Mouse (Mus musculus) lung, postnatal 25 days (tissue): Measurements from ENCODE around the gene Fam98a.

Source experiments
- DNase-seq: peaks from one replicate; pipeline ENCODE4 v3.0.0; 2022; ENCODE audit warnings: low spot score

Fam98a gene

DNA sequence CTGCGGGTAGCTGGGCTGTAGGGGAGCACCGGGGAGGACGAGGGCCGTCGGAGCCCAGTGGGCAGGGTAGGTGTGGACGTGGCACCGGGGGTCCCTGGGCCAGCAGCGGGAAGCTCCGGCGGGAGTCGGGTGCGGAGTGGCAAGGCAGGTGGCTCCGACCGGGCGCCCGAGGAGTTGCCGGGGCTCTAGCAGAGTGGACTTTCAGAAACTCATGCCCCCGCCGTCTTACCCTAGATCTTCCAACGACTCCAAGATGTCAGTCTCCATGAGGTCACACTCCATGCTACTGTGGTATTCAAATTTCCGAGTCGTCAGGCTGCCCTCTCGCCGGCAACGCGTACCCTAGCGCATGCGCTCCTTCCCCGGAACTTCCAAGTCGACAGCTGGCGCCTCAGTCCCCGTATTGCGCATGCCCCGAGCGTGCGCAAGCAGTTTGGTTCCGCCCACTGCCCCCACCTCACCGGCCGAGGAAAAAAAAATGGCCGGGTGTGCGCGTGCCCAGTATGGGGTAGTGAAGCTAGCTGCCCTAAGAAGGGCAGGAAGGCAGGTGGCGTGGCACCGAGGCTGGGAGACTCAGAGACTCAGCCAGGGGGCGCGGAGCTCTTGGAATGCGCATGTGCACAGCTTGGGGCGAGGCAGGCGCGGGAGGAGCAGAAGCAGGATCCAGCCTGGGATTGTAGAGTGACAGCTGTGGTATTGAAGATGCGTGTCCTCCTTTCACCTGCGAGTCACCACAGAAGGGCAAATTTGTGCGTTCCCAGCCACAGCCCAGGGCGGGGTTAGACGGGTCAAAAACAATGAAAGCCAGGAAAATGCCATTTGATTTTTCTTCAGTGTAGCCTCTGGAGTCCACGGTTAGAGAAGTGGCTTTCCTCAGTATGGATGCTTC lies at the start of gene Fam98a:
Fam98a (minus strand) TSS at position 435 of the 889 bp plus-strand sequence.
- DNase-seq, result peak; percentile 97

DNA sequence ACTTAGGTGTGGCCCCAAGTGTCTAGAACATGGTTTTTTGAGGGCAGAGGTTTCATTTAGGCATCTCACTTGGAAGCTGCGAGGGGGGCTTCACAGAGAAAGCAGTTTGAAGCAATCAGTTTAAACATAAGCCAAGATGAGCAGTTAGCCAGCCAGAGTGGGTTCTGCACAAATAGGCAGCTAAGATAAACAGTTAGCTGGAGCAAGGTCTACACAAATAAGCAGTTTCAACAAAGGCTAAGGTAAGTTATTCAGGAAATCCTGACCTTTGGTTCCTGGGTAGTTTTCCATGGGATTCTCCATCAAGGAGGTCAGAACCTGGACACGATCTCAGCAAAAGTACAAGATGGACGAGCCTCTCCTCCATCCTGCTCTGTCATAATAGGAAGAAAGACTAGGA lies 46.9 kb upstream of the Fam98a start:
- no peak for DNase-seq

DNA sequence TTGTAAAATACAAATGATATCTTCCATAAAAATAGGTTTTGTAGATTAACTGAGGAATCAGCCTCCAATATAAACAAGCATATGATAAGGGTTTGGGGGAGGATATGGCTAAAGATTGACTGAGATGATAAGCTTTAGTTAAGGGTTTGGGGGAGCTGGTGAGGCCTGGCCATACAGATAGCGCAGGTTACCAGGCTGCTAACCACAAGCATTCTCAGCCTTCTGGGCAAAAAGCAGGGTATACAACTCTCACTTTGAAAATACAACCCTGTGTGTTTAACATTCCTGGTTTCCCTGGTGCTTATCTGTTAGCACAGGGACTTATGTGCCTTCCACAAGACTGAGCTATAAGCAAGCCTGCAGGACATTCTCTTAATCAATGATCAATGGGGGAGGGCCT lies 31.0 kb upstream of the Fam98a start:
- DNase-seq, result no peak

DNA sequence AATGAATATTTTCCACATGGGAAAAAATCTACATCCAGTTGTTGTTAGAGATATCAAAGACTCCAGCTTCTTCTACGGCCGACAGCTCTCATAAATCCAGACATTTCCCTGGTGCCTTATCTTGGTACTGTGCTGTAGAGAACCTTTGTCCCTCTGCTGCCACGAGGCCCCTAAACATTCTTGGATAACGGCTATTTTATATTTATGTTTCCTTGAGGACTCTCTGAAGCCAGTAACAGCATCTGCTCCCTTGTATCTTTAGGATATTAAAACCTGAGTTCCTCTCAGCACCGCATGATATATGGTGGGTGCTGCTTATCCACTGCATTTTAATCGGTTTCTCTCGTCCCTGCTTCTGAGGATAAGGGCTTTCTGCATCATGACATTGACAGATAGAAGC lies 23.9 kb upstream of the Fam98a start:
- DNase-seq, result no peak

DNA sequence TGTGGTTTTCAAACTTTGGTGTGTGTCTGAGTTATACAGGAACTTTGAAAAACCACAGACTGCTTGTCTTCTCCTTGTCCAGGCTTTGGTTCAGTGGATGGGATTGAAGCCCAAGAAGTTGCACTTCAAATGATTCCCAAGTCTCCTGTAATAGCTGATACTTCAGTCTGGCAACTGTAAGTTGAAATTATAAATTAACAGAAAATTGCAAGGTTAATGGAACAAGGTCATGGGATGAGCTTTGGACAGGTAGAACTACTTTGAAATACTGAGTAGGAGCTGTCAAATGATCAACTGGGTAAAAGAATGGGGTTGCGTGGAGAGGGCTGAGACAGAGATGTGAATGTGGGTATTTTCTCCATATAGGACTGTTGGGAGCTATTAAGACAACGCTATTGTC lies 6.3 kb upstream of the Fam98a start:
- DNase-seq, result no peak

GRCm38 (mm10) chr17:75557031-75557430 lies 5.3 kb upstream of the Fam98a start:
- no peak for DNase-seq

GRCm38 (mm10) chr17:75550771-75551413 lies 854 bp downstream of the Fam98a start:
- DNase-seq, result no peak

DNA sequence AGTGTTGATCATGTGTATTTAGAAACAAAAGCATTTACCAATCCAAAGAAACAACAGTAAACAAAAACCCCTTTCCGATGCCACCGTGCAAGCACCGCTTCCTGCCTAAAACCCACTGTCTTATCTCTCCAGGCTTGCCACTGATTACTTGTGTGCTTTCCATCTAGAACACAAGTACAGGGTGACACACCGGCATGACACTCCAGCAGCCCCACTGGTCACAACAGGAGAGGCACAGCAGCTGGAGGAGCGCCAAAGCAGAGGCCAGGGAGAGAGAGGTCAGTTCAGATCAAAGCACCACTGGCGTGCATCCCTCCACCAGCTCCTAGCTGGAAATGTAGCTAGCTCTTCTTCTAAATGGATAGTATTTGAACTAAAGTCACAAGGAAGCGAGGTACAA lies 7.5 kb downstream of the Fam98a start:
- DNase-seq, result no peak

DNA sequence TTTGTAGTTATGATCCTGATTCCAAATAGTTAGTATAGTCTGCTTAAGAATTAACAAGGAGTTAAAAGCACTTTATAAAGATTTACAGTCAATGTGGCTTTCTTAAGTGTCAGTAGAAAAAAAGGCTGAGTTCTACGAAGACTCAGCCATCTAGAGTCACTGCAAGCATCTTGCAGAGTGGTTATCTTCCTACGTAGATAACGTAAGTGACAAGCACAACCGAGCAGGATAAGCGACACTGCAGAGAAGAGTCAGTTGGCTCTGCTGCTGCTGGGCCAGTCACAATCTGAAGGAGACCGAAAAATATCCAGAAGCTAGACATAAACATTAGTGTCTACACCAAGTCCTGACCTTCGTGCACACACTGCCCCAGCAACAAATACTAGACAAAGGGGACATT lies 8.3 kb downstream of the Fam98a start:
- no peak for DNase-seq

DNA sequence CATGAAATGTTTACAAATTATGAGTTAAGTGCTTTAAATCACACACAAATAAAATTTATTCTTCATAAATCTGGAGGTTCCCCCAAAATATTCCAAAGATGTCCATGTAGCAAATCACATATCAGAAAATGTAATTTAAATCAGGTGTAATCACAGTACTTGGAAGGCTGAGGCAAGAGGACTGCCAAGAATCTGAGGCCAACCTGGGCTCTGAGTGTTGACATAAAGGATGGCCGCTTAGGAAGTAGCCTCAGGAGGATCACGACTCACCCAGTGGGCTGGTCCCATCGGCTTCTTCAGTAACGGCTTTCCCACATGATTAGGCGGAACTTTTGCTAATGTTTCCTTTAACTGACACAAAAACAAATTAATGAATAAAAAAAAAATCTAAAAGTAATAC lies 11.9 kb downstream of the Fam98a start:
- DNase-seq, result no peak

DNA sequence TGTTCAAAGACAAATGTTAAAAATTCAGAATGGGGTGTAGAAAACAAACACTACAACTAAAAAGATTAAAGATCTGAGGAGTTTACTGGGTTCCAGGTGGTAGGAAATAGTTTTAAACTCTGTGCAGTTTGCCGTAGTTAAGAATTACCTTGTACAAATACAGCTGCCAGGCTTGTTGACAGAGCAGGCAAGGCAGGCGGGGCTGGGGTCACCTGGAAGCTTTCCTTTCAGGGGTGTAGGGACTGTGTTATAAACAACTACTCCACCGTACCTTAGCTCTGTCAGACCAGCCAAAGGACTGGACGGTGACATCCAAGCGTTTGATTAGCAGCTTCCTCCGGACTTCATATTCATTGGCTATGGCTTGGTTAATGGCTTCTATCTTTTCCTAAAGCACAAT lies 12.6 kb downstream of the Fam98a start:
- DNase-seq, result no peak

- no peak for DNase-seq
Observed at GRCm38 (mm10) chr17:75538431-75538830, 13.3 kb downstream of the Fam98a start.

DNA sequence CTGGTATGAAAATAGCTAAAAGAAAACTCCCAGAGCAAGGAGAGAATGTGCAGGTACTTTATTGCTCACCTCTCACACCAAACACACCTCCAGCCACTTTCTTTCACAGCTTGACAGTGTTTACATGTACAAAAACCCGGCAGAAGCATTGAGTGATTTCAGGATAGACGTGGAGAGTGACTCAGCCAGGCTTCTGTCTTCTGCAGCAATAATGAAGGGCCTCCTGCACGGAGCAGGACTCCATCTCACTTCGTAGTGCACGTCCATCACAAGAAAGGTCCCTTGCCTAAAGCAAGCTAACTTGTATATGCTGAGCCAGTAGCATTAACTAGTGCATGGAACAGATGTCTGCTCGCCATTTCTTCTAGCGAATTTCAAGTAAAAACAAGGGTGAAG lies 14.7 kb downstream of the Fam98a start:
- no peak for DNase-seq

DNA sequence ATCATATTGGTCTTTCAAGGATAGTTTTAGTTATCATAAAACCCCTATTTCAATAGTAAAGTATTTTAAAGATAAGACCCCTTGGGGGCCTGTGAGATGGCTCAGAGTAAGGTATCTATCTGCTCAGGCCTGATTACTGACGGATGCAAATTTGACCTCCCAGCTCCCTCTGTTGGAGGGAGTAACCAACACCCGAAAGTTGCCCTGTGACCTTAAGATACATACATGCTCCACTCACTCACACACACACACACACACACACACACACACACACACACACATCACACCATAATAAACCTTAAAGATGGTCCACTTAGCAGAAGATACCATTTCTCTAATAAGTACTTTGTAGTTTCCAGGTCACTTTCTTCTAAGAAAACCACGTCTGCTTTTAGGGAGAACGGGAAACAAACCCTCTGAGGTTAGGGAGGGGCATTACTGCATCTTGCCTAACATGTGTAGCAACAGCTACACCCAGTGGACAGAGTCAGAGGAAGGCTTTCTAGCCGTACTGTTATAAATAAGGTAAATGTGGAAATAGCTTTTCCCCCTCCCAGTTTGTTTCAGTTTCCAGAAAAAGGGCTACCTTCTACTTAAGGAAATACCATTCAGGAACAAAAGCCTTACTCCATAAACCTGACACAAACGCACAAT lies 15.2 kb downstream of the Fam98a start:
- peak; percentile 57 for DNase-seq

DNA sequence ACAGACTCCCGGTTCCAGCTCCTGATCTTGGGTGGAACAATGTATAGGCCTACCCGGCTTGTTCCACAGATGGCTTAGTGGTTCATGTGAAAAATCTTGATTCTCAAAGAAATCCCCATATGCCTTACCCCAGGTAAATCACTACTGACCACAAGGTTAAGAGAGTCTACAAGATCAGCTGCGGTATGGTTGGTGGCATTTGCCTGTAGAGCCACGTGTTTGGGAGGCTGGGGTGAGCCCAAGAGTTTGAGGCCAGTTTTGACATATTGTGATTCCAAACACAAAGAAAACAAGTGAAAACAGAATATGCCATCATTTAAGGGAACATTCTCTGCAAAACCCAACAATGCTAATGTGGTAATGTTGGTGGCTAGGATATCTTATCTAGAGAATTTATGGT lies 16.1 kb downstream of the Fam98a start:
- no peak for DNase-seq

- DNase-seq, result no peak
Observed at GRCm38 (mm10) chr17:75534314-75535020, 17.3 kb downstream of the Fam98a start.

- no peak for DNase-seq
Observed at GRCm38 (mm10) chr17:75532469-75532986, 19.2 kb downstream of the Fam98a start.

GRCm38 (mm10) chr17:75529222-75529935 lies 22.4 kb downstream of the Fam98a start:
- no peak for DNase-seq

DNA sequence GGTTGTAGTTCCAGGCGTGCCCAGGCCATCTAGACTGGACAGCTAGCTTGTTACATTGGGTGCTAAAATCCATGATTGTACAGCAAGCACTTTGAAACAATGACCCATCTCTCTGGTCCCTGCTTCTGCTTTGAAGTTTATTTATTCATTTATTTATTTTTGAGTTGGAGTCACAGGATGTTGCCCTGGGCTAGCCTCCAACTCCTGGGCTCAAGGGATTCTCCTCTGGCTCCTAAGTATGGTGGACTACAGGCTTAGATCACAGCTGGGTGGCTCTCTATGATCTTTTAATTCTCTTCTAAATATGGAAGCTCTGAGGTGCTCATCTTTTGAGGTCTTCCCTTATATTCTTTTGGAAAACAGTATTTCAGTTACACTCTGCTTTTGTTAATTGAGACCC lies 25.3 kb downstream of the Fam98a start:
- no peak for DNase-seq

DNA sequence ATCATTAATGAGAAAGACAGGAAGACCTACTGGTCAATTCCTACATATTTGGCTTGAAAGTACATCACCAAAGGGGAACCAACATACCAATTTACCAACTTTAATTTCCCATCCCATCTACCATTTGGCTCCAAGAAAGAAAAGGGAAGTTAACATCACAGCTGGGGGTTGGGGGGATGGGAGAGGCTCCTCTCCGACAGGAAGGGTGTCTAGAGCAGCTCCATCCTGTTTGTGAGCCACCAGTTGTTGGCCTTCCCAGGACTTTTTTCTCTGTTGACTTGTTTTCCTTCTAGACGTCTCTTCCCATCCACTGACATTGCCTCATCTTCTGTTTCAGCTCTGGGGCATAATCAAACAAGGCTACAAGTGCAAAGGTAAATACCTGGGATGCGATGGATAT lies 27.9 kb downstream of the Fam98a start:
- peak; percentile 46 for DNase-seq

DNA sequence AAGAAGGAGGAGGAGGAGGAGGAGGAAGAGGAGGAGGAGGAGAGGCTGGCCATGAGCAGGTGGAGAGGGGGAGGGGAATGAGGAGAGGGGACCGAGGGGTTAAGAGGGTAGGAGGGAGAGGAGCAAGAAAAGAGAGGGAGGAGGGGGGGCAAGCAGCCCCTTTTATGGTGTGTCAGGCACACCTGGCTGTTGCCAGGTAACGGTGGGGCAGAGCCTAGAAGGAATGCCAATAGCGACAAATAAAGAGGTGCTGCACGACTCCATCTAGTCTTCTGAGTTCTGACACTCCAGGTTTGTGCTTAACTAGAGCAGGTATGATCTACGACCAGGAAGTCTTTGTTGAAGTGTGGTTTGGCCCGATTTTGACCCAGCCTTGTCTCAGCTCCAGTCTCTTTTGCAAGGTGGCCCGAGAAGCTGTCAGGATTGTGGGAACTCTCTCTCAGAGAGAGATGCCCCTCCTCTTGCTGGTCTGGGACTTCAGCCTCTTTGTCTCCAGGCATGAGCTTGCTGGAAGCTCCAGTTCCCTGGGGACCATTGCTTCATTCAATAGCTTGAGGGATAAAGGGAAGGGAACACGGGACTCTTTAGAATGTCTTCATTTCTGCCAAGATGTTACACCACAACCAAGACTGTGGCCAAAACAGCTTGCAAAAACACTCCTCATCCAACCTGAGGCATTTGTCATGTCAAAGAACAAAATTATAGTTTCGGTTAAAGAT lies 29.2 kb downstream of the Fam98a start:
- DNase-seq, result peak; percentile 18
